Mouse (Mus musculus): Measurements from ENCODE around the gene Cpn2. TPM values are rescaled to one million over a fixed set of nuclear protein-coding genes. Genes with fewer than 3 reads are reported as not detected.
A peak's percentile ranks its signal among the peaks of the same experiment; 100 is the strongest.

Gene Cpn2
- polyA plus RNA-seq, 1 experiment from 2014 or later: 0.28 TPM

DNA sequence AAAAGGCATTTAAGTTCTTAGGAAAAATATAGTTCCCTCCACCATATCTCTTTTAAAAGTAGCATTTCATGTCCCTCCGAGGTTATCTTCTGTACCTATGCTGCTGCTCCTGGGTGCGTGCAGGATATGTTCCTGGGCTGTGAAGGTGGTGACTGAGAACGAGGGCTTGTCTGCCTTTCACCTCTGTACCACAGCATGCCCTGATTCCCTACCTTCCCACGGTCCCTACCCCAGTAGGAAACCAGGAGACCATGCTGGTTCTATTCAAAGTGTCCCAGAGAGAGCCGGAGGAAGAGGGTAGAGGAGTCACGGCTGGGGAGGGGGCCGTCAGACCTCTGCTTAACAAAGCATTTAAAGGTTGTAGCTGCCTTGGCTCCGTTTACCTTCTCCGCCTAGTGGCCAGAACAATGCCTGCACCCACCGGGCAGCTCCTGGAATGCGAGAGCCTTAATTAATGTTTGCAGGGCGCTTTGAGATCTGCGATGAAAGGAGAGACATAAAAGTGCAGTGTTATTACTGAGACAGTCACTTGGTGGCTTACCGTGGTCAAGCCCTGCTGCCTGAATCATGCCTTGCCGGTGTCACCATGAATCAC lies 16.5 kb upstream of the Cpn2 start:
- H3K4me3 ChIP-seq (ENCODE audit: low read length): peak overlapping the region; percentile 1; the same call in 1 of the 2 replicates
- no peaks in the 10 kb centered on the region; the same call in 1 of the 2 replicates for H3K27me3 ChIP-seq (replicated peaks; ENCODE audit: control insufficient read depth, insufficient read depth, low read length)
- H3K4me2 ChIP-seq (ENCODE audit: low read depth, low read length): peak overlapping the region; percentile 36
- H3K9ac ChIP-seq (ENCODE audit: low read depth, low read length): peak overlapping the region; percentile 49; the same call in 1 of the 2 replicates
- no peak overlapping the region for H3K27ac ChIP-seq (ENCODE audit: low read length)
- no peaks in the 10 kb centered on the region for H3K9me3 ChIP-seq (ENCODE audit: control insufficient read depth, low read length)
- WGBS: 3% methylated on average over 15 of the region's 15 CpGs
- peak; percentile 43; the same call in 1 of the 2 replicates for ATAC-seq
- peaks cover 26% of the 10 kb centered on the region for H3K4me1 ChIP-seq (ENCODE audit: control insufficient read depth, insufficient read depth, low read length)
- no peaks in the 10 kb centered on the region for H3K36me3 ChIP-seq (ENCODE audit: control insufficient read depth, insufficient read depth, low read length)

DNA sequence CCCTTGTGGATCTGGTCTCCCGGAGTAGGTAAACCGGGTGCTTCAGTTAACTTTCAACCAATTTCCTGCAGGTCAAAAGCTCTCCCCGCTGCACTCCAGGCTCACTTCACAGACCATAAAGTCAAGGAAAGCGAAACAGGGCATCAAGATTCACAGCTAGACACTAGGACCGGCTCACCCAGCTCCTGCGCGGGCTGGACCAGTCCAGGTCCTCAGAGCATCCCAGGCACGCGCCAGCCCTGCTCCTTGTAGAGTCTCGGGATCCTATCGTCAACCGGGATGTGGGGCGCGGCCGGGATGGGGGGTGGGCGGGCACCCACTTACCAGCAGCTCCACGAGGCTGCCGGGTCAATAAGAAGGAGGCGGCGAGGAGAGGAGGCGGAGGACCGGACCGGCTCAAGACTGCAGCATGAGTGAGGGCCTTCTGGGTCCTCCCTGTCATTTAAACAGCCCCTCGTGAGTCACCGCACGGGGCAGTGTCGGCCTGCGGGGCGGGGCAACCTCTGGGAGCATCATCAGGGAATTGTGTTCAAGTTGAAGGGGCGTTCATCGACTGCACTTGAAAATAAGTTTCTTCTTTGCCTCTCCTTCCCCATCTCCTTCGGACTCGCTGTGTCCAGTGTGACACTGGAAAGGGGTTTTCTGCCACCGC lies 15.7 kb upstream of the Cpn2 start, which contains the start of gene Lrrc15:
Gene Lrrc15, minus strand, starts transcription at position 413 of the 652 bp plus-strand sequence.
- Histone ChIP-seq H3K36me3 (ENCODE audit: control insufficient read depth, insufficient read depth, low read length) (no peaks in the 10 kb centered on the region), H3K27me3 (replicated peaks; ENCODE audit: control insufficient read depth, insufficient read depth, low read length) (no peaks in the 10 kb centered on the region; the same call in 1 of the 2 replicates), H3K9me3 (ENCODE audit: control insufficient read depth, low read length) (no peaks in the 10 kb centered on the region), H3K4me2 (ENCODE audit: low read depth, low read length) (peak within 1 kb of the TSS; percentile 56), H3K4me1 (ENCODE audit: control insufficient read depth, insufficient read depth, low read length) (peaks cover 26% of the 10 kb centered on the region), H3K9ac (ENCODE audit: low read depth, low read length) (peak within 1 kb of the TSS; percentile 55), H3K27ac (ENCODE audit: low read length) (no peak within 1 kb of the TSS), H3K4me3 (ENCODE audit: low read length) (peak within 1 kb of the TSS; percentile 34)
- 5% methylated on average over 34 of the region's 34 CpGs for WGBS
- ATAC-seq: peak; percentile 39; the same call in 1 of the 2 replicates

DNA sequence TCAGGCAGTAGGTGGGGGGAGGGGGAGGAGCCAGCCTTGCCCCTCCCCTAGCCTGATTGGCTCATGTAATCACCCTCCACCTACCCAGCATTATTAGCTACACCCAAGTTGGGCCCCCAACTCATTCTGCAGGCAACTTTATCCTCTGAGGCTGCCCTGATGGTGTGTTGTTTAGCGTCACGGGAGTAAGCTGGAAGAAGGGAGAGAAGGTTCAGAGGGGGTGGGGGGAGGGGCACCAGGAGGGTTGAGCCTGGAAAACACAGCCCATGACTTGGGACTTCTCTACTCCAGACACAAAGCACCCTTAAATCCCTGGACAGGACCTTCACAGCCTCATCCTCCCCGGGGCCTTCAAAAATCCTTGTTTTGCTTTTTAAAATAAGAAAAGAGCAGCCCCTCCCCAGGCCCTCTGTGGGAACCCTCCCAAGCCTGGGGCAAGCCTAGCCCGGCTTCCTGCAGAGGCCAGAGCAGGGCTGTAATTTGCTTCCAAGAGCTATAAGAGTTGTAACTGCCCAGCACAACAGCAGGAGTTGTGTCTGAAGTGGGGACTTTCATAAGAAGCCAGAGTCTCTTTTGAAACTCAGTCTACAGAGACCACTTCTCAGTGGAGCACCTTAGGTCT lies 13.5 kb upstream of the Cpn2 start:
- no peak overlapping the region for H3K27ac ChIP-seq (ENCODE audit: low read length)
- H3K27me3 ChIP-seq (replicated peaks; ENCODE audit: control insufficient read depth, insufficient read depth, low read length): no peaks in the 10 kb centered on the region; the same call in 1 of the 2 replicates
- no peak for ATAC-seq
- no peaks in the 10 kb centered on the region for H3K9me3 ChIP-seq (ENCODE audit: control insufficient read depth, low read length)
- peaks cover 23% of the 10 kb centered on the region for H3K4me1 ChIP-seq (ENCODE audit: control insufficient read depth, insufficient read depth, low read length)
- no peak overlapping the region for H3K4me3 ChIP-seq (ENCODE audit: low read length)
- no peaks in the 10 kb centered on the region for H3K36me3 ChIP-seq (ENCODE audit: control insufficient read depth, insufficient read depth, low read length)
- 21% methylated on average over 4 of the region's 4 CpGs for WGBS
- H3K4me2 ChIP-seq (ENCODE audit: low read depth, low read length): no peak overlapping the region
- no peak overlapping the region for H3K9ac ChIP-seq (ENCODE audit: low read depth, low read length)

DNA sequence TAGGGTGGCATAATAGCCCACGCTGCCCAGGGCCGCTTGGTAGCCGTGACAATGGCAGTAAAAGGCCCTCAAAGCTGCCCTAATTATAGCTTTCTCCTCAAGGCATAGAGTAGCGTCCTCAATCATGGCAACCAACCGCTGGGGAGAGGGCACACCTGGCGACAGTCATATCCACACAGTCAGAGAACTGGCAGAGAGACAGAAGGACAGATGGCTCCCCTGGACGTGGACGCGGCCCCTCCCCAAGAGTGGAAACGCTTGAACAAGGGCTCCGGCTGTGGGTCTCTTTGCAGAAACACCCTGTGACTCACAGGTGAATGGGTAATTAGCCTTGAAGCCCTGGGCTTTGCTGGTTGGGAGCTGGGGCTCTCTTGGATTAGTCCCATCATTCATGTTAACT lies 11.1 kb upstream of the Cpn2 start:
- no peaks in the 10 kb centered on the region for H3K9me3 ChIP-seq (ENCODE audit: control insufficient read depth, low read length)
- no peaks in the 10 kb centered on the region for H3K36me3 ChIP-seq (ENCODE audit: control insufficient read depth, insufficient read depth, low read length)
- H3K4me3 ChIP-seq (ENCODE audit: low read length): no peak overlapping the region
- H3K4me2 ChIP-seq (ENCODE audit: low read depth, low read length): no peak overlapping the region
- H3K27me3 ChIP-seq (replicated peaks; ENCODE audit: control insufficient read depth, insufficient read depth, low read length): no peaks in the 10 kb centered on the region; the same call in 1 of the 2 replicates
- peaks cover 16% of the 10 kb centered on the region for H3K4me1 ChIP-seq (ENCODE audit: control insufficient read depth, insufficient read depth, low read length)
- WGBS: 74% methylated on average over 11 of the region's 11 CpGs
- ATAC-seq: no peak
- H3K27ac ChIP-seq (ENCODE audit: low read length): no peak overlapping the region
- H3K9ac ChIP-seq (ENCODE audit: low read depth, low read length): no peak overlapping the region

DNA sequence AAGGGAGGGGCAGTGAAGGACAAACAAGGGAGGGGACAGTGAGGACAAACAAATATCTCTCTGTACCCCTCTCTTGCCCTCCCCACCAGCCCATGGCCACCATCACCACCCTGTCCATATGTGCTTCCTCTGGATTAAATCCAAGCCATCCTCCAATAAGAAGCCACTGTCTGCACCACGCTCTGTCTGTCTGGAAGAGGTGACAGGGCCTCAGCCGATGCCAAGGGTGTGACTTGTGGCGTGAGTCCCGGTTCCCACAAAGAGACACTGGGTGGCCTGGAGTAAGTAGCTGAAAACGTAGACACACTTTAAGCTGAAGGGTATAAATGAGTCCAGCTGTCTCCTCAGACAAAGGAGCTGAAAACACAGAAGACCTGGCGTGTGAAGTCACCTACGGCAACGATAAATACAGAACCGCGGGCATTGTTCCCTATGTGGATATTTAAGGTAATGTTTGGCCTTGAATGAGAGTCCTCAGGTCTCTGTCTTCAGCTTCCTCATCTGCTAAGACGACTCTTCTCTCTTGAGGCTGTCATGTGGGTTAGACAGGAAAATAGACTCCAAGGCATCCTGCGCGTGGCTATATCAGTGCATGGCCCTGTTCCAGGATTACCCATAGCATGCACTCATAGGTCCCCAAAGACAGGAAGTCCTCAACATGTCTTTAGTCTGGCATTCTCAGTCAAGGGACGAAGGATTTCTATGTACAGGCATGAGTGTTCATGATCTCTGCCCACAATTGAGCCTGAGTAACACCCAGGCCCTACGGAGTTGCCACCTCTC lies 8.4 kb upstream of the Cpn2 start:
- Histone ChIP-seq H3K36me3 (ENCODE audit: control insufficient read depth, insufficient read depth, low read length) (no peaks in the 10 kb centered on the region), H3K4me3 (ENCODE audit: low read length) (no peak overlapping the region), H3K27me3 (replicated peaks; ENCODE audit: control insufficient read depth, insufficient read depth, low read length) (no peaks in the 10 kb centered on the region), H3K4me1 (ENCODE audit: control insufficient read depth, insufficient read depth, low read length) (peaks cover 3% of the 10 kb centered on the region; the same call in 1 of the 2 replicates), H3K27ac (ENCODE audit: low read length) (no peak overlapping the region), H3K9ac (ENCODE audit: low read depth, low read length) (no peak overlapping the region), H3K9me3 (ENCODE audit: control insufficient read depth, low read length) (no peaks in the 10 kb centered on the region), H3K4me2 (ENCODE audit: low read depth, low read length) (no peak overlapping the region)
- ATAC-seq: no peak
- WGBS: 76% methylated on average over 15 of the region's 15 CpGs

DNA sequence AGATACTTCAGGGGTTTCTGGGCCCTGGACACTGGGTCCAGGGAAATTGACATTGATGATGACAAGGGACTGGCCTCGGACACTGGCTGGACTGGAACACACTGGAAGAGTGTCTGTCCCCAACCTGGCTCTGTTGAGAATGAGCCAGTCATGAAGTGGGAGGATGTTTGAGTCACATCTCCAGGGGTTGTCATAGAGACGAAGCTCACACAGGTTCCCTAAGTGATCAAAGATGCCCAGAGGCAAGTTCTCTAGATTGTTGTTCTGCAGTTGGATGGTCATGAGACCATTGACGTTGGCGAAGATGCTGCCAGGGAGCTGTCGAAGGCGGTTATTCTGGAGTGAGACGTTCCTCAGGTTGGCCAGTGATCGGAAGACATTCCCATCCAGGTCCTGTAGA lies 5.8 kb upstream of the Cpn2 start:
- no peak overlapping the region for H3K4me3 ChIP-seq (ENCODE audit: low read length)
- no peak overlapping the region for H3K27ac ChIP-seq (ENCODE audit: low read length)
- no peaks in the 10 kb centered on the region for H3K27me3 ChIP-seq (replicated peaks; ENCODE audit: control insufficient read depth, insufficient read depth, low read length)
- H3K4me1 ChIP-seq (ENCODE audit: control insufficient read depth, insufficient read depth, low read length): no peaks in the 10 kb centered on the region
- ATAC-seq: no peak
- H3K36me3 ChIP-seq (ENCODE audit: control insufficient read depth, insufficient read depth, low read length): no peaks in the 10 kb centered on the region
- H3K9me3 ChIP-seq (ENCODE audit: control insufficient read depth, low read length): no peaks in the 10 kb centered on the region
- 91% methylated on average over 8 of the region's 8 CpGs for WGBS
- no peak overlapping the region for H3K9ac ChIP-seq (ENCODE audit: low read depth, low read length)
- H3K4me2 ChIP-seq (ENCODE audit: low read depth, low read length): no peak overlapping the region

DNA sequence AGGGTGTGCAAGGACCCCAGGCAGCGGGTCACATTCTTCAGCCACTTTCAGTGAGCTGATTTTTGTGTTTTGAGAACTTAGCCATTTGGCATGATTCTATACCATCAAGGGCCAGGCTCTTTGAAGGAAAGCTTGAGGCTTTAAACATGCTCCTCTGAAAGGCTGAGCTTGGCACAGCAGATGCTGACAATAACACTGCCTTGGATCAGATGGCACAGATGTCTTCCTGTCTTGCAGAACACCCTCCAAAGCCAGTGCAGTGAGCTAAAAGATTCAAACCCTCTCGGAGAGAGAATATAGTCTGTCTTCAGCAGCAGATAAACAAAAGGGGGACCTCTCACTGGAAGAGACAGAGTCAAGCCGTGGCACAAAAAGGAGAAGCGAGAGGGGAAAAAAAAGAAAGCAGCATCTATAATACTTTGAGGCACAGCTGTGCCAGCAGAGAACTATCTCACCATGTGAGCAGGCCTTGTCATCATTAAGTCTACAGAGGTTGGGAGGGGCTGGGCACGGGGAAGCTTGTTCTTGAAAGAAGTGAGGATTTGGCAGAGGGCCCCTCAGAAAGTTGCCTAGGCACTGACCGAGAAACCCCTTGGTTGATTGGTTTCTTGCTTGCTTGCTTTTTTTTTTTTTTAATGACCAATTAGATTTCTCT lies 4.8 kb upstream of the Cpn2 start:
- Histone ChIP-seq H3K9me3 (ENCODE audit: control insufficient read depth, low read length) (no peaks in the 10 kb centered on the region), H3K36me3 (ENCODE audit: control insufficient read depth, insufficient read depth, low read length) (no peaks in the 10 kb centered on the region), H3K4me1 (ENCODE audit: control insufficient read depth, insufficient read depth, low read length) (0 out of 2 replicates have a peak, but pooled peaks cover 3% of the 10 kb centered on the region), H3K9ac (ENCODE audit: low read depth, low read length) (no peak overlapping the region), H3K27me3 (replicated peaks; ENCODE audit: control insufficient read depth, insufficient read depth, low read length) (no peaks in the 10 kb centered on the region), H3K27ac (ENCODE audit: low read length) (no peak overlapping the region), H3K4me3 (ENCODE audit: low read length) (no peak overlapping the region), H3K4me2 (ENCODE audit: low read depth, low read length) (no peak overlapping the region)
- 55% methylated on average over 6 of the region's 6 CpGs for WGBS
- no peak for ATAC-seq

DNA sequence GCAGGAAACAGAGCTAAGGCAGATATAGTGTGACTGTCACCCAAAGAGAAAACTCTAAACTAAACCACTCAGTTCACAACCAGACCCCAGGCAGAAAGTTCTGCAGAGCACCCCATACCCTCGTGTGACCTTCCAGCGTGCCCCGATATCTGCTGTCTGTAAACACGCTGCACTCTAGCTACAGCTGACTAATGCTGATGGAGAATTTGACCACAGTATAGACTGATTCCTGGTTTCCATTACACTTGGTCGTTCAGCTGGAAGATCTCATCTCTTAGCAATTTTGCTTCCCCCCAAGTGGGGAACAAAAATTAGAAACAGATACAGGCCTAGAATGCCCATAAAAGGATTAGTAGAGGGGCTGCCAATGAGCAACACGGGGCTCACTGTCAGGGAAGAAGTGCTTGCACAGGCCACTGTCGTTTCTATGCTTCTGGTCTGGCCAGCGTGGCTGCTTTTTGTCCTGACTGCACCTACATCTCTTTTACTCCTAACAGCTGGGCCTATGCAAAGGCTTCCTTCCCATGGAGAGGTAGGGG lies 4.0 kb upstream of the Cpn2 start:
- H3K27ac ChIP-seq (ENCODE audit: low read length): 0 out of 2 replicates have a peak overlapping the region, but pooled peaks have one; percentile 6
- 0 out of 2 replicates have a peak, but pooled peaks cover 3% of the 10 kb centered on the region for H3K4me1 ChIP-seq (ENCODE audit: control insufficient read depth, insufficient read depth, low read length)
- no peak overlapping the region for H3K4me3 ChIP-seq (ENCODE audit: low read length)
- no peaks in the 10 kb centered on the region for H3K36me3 ChIP-seq (ENCODE audit: control insufficient read depth, insufficient read depth, low read length)
- 47% methylated on average over 8 of the region's 8 CpGs for WGBS
- no peak for ATAC-seq
- no peak overlapping the region for H3K4me2 ChIP-seq (ENCODE audit: low read depth, low read length)
- no peaks in the 10 kb centered on the region for H3K27me3 ChIP-seq (replicated peaks; ENCODE audit: control insufficient read depth, insufficient read depth, low read length)
- H3K9me3 ChIP-seq (ENCODE audit: control insufficient read depth, low read length): no peaks in the 10 kb centered on the region
- H3K9ac ChIP-seq (ENCODE audit: low read depth, low read length): no peak overlapping the region
